Mouse (Mus musculus): ENCODE measurements around the gene Pcdh18.

Gene Pcdh18

GRCm38 (mm10) chr3:49756870-49757625 lies at the start of gene Pcdh18:
Pcdh18 (minus strand) TSS chr3:49757325.
- no peak for DNase-seq (ENCODE audit: low spot score)

GRCm38 (mm10) chr3:49806823-49807222 lies 49.7 kb upstream of the Pcdh18 start:
- DNase-seq (ENCODE audit: low spot score), result no peak

GRCm38 (mm10) chr3:49805511-49805910 lies 48.4 kb upstream of the Pcdh18 start:
- no peak for DNase-seq (ENCODE audit: low spot score)

GRCm38 (mm10) chr3:49788296-49788695 lies 31.2 kb upstream of the Pcdh18 start:
- no peak for DNase-seq (ENCODE audit: low spot score)

- no peak for DNase-seq (ENCODE audit: low spot score)
Observed at GRCm38 (mm10) chr3:49787719-49788118, 30.6 kb upstream of the Pcdh18 start.

- no peak for DNase-seq (ENCODE audit: low spot score)
Observed at GRCm38 (mm10) chr3:49768992-49769738, 12.0 kb upstream of the Pcdh18 start.

- DNase-seq (ENCODE audit: low spot score), result no peak
Observed at GRCm38 (mm10) chr3:49762711-49763110, 5.6 kb upstream of the Pcdh18 start.

GRCm38 (mm10) chr3:49761971-49762370 lies 4.8 kb upstream of the Pcdh18 start:
- no peak for DNase-seq (ENCODE audit: low spot score)

- DNase-seq (ENCODE audit: low spot score), result no peak
Observed at GRCm38 (mm10) chr3:49757626-49758019, 498 bp upstream of the Pcdh18 start.

- no peak for DNase-seq (ENCODE audit: low spot score)
Observed at GRCm38 (mm10) chr3:49755986-49756845, 909 bp downstream of the Pcdh18 start.

- DNase-seq (ENCODE audit: low spot score), result no peak
Observed at GRCm38 (mm10) chr3:49752766-49753165, 4.4 kb downstream of the Pcdh18 start.

GRCm38 (mm10) chr3:49749491-49750284 lies 7.4 kb downstream of the Pcdh18 start:
- DNase-seq (ENCODE audit: low spot score), result no peak

GRCm38 (mm10) chr3:49748054-49748453 lies 9.1 kb downstream of the Pcdh18 start:
- DNase-seq (ENCODE audit: low spot score), result no peak

GRCm38 (mm10) chr3:49739061-49739460 lies 18.1 kb downstream of the Pcdh18 start:
- no peak for DNase-seq (ENCODE audit: low spot score)

- DNase-seq (ENCODE audit: low spot score), result no peak
Observed at GRCm38 (mm10) chr3:49738531-49738930, 18.6 kb downstream of the Pcdh18 start.

GRCm38 (mm10) chr3:49706503-49706902 lies 50.6 kb downstream of the Pcdh18 start:
- DNase-seq (ENCODE audit: low spot score), result no peak

- DNase-seq (ENCODE audit: low spot score), result no peak
Observed at GRCm38 (mm10) chr3:49699951-49700350, 57.2 kb downstream of the Pcdh18 start.

Measured in spleen, adult 12 weeks (tissue).